Mouse (Mus musculus): Measurements from ENCODE around the gene Pld5. TPM values are rescaled to one million over a fixed set of nuclear protein-coding genes. Genes with fewer than 3 reads are reported as not detected.

Gene Pld5
- polyA plus RNA-seq, 1 experiment from 2014 or later: 0.49 TPM

DNA sequence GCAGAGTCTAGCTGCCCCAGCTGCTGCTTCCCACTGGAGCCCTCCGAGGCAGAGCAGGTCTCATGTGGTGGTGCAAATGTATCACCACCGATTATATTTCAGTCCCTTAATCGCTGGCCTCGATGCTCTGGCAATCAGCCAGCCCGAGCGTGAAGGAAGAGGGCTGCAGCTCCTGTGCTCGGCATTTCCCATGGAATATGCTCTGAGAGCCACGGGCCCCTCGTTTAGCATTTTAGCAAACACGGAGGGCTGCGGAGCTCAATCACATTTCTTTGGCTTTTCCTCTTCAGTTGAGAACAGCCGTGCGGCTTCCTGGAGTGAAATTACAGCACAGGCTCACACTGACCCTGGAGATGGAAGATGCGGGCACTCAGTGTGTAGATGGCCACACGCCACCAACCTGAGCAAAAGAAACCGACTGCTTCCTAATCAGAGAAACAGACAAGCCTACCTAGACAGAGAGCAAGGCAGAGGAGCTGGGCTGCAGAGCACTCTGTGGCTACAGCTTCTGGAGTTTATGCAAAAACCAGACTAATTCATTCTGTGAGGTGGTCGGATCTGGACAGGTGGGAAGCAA, 61.4 kb downstream of the Pld5 start:
- peak overlapping the region; percentile 50 for H3K4me2 ChIP-seq
- peak overlapping the region; percentile 22; the same call in 1 of the 2 replicates for H3K4me3 ChIP-seq
- H3K27ac ChIP-seq: no peak overlapping the region; the same call in 1 of the 2 replicates
- H3K27me3 ChIP-seq: no peaks in the 10 kb centered on the region
- no peaks in the 10 kb centered on the region for H3K9me3 ChIP-seq
- no peak overlapping the region for H3K9ac ChIP-seq
- WGBS: 43% methylated on average over 17 of the region's 17 CpGs
- ATAC-seq (ENCODE audit: insufficient number of reproducible peaks, insufficient read depth, low FRiP score, low TSS enrichment, low read depth): no peak
- H3K36me3 ChIP-seq: no peaks in the 10 kb centered on the region
- peaks cover 7% of the 10 kb centered on the region for H3K4me1 ChIP-seq

DNA sequence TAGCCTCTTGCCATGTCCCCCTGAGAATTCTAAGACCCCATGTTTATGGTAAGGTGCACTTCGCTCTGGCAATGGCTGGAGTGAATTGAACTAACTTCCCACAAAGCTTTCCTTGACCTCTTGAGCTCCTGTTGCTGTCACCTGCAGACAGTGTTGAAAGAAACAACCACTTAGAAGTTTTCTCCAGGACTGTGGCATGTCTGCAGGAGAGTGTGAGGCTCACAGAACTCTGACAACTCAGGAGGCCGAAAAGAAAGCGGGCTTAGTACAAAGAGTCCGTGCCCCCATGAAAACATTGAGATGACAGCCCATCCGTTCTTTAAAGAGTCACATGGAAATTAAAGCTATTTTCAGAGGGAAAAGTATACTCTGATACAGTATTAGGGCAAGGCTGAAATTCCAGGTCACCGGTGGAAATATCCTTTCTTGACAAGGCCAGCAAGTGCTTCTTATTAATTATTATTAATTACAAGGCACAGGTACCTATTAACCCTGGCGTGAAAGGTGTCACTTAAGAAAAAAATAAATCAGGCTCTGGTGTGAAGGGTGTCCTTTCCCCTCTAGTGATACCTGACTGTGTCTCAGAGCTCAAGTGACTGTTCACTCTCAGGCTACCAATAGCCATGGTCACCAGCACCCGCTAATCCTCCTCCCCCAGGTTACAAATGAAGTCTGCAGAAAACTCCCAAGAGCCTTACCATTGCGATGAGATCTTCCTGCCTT, 62.0 kb downstream of the Pld5 start:
- Histone ChIP-seq H3K4me1 (peaks cover 7% of the 10 kb centered on the region), H3K36me3 (no peaks in the 10 kb centered on the region), H3K27ac (no peak overlapping the region), H3K9me3 (no peaks in the 10 kb centered on the region), H3K9ac (no peak overlapping the region), H3K4me3 (peak overlapping the region; percentile 22; the same call in 1 of the 2 replicates), H3K27me3 (no peaks in the 10 kb centered on the region), H3K4me2 (peak overlapping the region; percentile 50)
- ATAC-seq (ENCODE audit: insufficient number of reproducible peaks, insufficient read depth, low FRiP score, low TSS enrichment, low read depth): no peak
- 65% methylated on average over 9 of the region's 9 CpGs for WGBS

DNA sequence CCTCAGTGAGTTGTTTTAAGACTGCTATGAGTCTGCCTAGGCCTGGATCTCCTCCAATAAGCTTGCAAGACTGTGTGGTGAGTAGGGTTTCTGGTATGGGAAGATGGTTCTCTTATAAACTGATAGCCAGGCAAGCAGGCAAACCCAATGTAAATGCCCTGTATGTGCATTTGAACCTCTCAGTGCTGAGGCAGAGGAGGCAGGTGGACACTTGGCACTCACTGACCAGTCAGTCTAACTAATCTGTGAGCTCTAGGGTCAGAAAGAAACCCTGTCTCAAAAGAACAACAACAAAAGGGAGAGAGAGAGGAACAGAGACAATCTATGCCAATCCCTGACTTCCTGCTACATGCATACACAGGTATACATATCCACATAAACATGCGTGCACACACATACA, 64.3 kb downstream of the Pld5 start:
- peaks cover 7% of the 10 kb centered on the region for H3K4me1 ChIP-seq
- no peaks in the 10 kb centered on the region for H3K9me3 ChIP-seq
- H3K27me3 ChIP-seq: no peaks in the 10 kb centered on the region
- H3K4me3 ChIP-seq: no peak overlapping the region
- H3K4me2 ChIP-seq: no peak overlapping the region
- H3K9ac ChIP-seq: no peak overlapping the region
- no peaks in the 10 kb centered on the region for H3K36me3 ChIP-seq
- no peak overlapping the region for H3K27ac ChIP-seq
- 100% methylated on average over 1 of the region's 1 CpGs for WGBS
- no peak for ATAC-seq (ENCODE audit: insufficient number of reproducible peaks, insufficient read depth, low FRiP score, low TSS enrichment, low read depth)

DNA sequence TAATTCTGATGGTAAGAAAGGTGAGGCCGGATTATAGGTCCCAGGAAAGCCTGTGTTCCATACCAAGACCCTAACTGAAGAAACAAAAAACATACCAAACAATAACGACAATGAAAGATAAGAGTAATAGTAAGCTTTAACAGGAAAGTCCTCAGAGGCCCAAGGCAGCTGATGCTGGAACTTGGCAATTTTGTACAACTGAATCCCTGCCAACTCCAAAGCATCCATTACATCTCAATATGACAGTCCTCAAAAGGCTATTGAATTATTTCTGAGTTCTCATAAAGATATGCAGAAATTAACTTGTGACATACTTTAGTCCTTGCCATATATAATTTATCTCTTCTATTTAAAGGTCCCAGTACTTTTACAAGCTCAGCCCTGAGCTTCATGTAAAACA, 67.1 kb downstream of the Pld5 start:
- H3K27me3 ChIP-seq: no peaks in the 10 kb centered on the region
- WGBS: 84% methylated on average over 2 of the region's 2 CpGs

DNA sequence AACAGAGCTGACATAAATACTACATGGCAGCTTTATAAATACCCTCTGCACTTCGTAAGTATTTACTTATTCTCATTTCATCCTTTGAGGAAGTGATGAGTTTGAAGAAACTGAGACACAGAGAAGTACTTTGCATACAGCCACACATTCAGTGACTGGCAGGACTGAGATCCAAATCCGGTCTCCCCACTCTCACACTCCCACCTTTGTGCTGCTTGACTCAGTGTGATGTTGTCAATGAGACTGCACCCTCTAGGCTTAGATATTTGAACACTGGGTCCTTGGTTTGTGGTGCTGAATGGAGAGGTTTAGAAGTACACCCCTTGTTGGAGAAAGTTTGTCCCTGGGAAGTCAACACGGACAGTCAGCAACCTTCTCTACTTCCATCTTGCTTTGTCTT, 72.8 kb downstream of the Pld5 start:
- ATAC-seq (ENCODE audit: insufficient number of reproducible peaks, insufficient read depth, low FRiP score, low TSS enrichment, low read depth): no peak
- Histone ChIP-seq H3K4me2 (no peak overlapping the region), H3K36me3 (no peaks in the 10 kb centered on the region), H3K27ac (no peak overlapping the region), H3K4me1 (no peaks in the 10 kb centered on the region), H3K27me3 (no peaks in the 10 kb centered on the region), H3K4me3 (no peak overlapping the region), H3K9me3 (no peaks in the 10 kb centered on the region), H3K9ac (no peak overlapping the region)
- WGBS: 68% methylated on average over 3 of the region's 3 CpGs

More for the DNA sequence above, 67.1 kb downstream of the Pld5 start:
- Histone ChIP-seq H3K9me3 (no peaks in the 10 kb centered on the region), H3K9ac (no peak overlapping the region), H3K27ac (no peak overlapping the region), H3K4me1 (no peaks in the 10 kb centered on the region), H3K4me2 (no peak overlapping the region), H3K36me3 (no peaks in the 10 kb centered on the region), H3K4me3 (no peak overlapping the region)
- no peak for ATAC-seq (ENCODE audit: insufficient number of reproducible peaks, insufficient read depth, low FRiP score, low TSS enrichment, low read depth)

GRCm38 (mm10) chr1:176197036-176197766, 77.9 kb downstream of the Pld5 start:
- Histone ChIP-seq H3K9ac (no peak overlapping the region), H3K4me3 (no peak overlapping the region), H3K9me3 (no peaks in the 10 kb centered on the region), H3K4me2 (no peak overlapping the region), H3K4me1 (no peaks in the 10 kb centered on the region), H3K27me3 (no peaks in the 10 kb centered on the region), H3K36me3 (no peaks in the 10 kb centered on the region), H3K27ac (no peak overlapping the region)
- WGBS: 81% methylated on average over 6 of the region's 6 CpGs
- ATAC-seq (ENCODE audit: insufficient number of reproducible peaks, insufficient read depth, low FRiP score, low TSS enrichment, low read depth): no peak

DNA sequence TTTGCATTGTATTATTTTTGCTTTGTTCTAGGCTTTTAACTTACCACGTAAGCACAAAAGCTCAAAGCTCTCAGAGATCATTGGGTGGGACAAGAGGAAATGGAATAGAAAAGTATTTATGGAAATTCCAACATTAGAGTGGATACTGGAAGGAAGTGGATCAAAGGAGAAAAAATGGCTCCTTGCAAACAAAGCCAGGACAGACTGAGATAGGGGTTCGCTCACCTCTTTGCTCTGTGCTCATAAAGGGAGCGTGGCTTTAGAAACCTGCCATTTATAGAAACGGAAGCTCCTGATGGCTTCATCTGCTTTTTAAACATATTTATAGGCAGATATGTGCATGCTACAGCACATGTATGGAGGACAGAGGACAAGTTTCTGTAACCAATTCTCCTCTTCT, 78.8 kb downstream of the Pld5 start:
- H3K4me2 ChIP-seq: no peak overlapping the region
- 89% methylated on average over 4 of the region's 4 CpGs for WGBS
- H3K27me3 ChIP-seq: no peaks in the 10 kb centered on the region
- no peak overlapping the region for H3K9ac ChIP-seq
- no peaks in the 10 kb centered on the region for H3K9me3 ChIP-seq
- H3K36me3 ChIP-seq: no peaks in the 10 kb centered on the region
- ATAC-seq (ENCODE audit: insufficient number of reproducible peaks, insufficient read depth, low FRiP score, low TSS enrichment, low read depth): no peak
- H3K4me3 ChIP-seq: no peak overlapping the region
- no peaks in the 10 kb centered on the region for H3K4me1 ChIP-seq
- no peak overlapping the region for H3K27ac ChIP-seq

DNA sequence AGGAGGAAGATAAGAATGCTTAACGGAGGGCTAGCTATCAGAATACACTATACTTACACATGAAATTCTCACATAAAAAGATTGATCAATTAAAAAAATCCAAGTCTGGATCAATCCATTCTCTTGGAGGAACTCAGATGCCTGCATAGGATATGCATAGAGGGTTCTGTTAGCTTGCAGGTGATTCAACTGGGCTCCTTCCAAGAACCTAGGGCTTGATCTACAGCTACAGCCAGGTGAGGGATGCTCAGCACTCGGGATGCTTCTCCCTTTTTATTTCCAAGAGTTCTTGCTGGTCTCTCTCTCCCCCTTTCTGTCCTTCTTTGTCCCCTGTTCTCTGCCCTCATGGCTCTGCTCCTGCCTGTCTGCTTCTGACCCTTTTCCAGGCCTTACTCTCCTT, 80.4 kb downstream of the Pld5 start:
- 80% methylated on average over 2 of the region's 2 CpGs for WGBS
- Histone ChIP-seq H3K27me3 (no peaks in the 10 kb centered on the region), H3K9me3 (no peaks in the 10 kb centered on the region), H3K4me3 (no peak overlapping the region), H3K4me1 (no peaks in the 10 kb centered on the region), H3K9ac (no peak overlapping the region), H3K4me2 (no peak overlapping the region), H3K27ac (no peak overlapping the region), H3K36me3 (no peaks in the 10 kb centered on the region)
- no peak for ATAC-seq (ENCODE audit: insufficient number of reproducible peaks, insufficient read depth, low FRiP score, low TSS enrichment, low read depth)

DNA sequence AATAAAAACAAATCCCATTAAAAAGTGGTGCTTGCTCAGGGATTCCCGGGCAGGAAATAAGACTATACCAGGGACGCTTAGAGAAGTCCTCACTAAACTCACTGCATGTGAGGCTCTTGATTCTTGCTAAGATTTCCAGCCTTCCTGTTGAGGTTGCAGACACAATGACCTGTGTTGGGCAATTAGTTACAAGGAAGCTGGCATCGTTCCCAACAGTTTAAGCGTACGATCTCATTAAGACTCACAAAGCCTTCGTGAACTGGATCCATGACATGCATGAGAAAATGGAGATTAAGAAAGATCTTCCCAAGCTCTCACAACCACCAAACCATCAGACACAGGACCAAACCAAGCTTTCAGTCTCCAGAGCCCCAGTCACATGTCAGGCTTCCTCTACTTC, 91.1 kb downstream of the Pld5 start:
- Histone ChIP-seq H3K9me3 (no peaks in the 10 kb centered on the region), H3K9ac (no peak overlapping the region), H3K4me1 (no peaks in the 10 kb centered on the region), H3K27me3 (no peaks in the 10 kb centered on the region), H3K36me3 (no peaks in the 10 kb centered on the region), H3K4me2 (no peak overlapping the region), H3K27ac (no peak overlapping the region), H3K4me3 (no peak overlapping the region)
- ATAC-seq (ENCODE audit: insufficient number of reproducible peaks, insufficient read depth, low FRiP score, low TSS enrichment, low read depth): no peak
- 73% methylated on average over 6 of the region's 6 CpGs for WGBS

DNA sequence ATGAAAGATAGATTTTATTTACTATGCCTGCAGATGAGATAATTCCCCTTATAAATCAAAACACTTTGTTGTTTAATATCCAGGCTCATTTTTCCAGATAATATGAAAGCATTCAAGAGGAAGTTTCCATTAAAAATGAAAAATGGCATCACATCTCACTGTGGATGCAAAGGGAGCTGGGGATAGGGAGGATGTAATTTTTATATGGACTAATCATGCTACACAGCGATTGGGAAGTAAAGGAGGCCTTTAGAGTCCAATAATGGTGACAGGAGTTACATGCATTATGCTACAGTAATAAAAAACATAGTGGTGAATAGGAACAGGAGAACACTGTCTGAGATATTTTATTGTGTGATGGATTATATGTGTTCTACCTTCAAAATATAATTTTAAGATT, 100.1 kb downstream of the Pld5 start:
- Histone ChIP-seq H3K36me3 (no peaks in the 10 kb centered on the region), H3K4me2 (no peak overlapping the region), H3K9me3 (no peaks in the 10 kb centered on the region), H3K27ac (no peak overlapping the region), H3K4me3 (no peak overlapping the region), H3K27me3 (no peaks in the 10 kb centered on the region), H3K4me1 (no peaks in the 10 kb centered on the region), H3K9ac (no peak overlapping the region)
- 79% methylated on average over 1 of the region's 1 CpGs for WGBS
- ATAC-seq (ENCODE audit: insufficient number of reproducible peaks, insufficient read depth, low FRiP score, low TSS enrichment, low read depth): no peak

DNA sequence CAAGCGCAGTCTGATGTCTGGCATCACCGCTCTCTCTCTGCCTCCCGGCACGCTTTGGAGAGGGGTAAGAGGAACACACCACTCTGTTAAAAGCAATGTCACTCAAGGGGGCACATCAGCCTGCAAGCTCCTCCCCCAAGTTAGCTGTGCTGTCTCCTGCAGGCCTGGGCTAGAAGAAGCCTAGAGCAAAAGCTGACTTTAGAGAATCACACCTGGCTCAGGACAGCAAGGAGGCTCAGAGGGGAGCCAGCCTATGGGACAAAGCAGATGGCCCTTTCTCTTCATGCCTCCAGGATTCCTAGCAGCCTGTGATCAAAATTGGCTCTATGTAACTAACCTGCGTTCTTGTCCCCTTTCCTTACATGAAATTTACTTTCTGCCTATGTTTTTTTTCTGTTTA, 107.3 kb downstream of the Pld5 start:
- WGBS: 51% methylated on average over 5 of the region's 5 CpGs
- H3K4me2 ChIP-seq: no peak overlapping the region
- no peaks in the 10 kb centered on the region for H3K27me3 ChIP-seq
- H3K9ac ChIP-seq: no peak overlapping the region
- no peaks in the 10 kb centered on the region for H3K4me1 ChIP-seq
- H3K36me3 ChIP-seq: no peaks in the 10 kb centered on the region
- H3K9me3 ChIP-seq: no peaks in the 10 kb centered on the region
- H3K4me3 ChIP-seq: no peak overlapping the region
- ATAC-seq (ENCODE audit: insufficient number of reproducible peaks, insufficient read depth, low FRiP score, low TSS enrichment, low read depth): no peak
- H3K27ac ChIP-seq: no peak overlapping the region

- Histone ChIP-seq H3K4me2 (no peak overlapping the region), H3K36me3 (no peaks in the 10 kb centered on the region), H3K9ac (no peak overlapping the region), H3K4me1 (no peaks in the 10 kb centered on the region), H3K9me3 (no peaks in the 10 kb centered on the region), H3K4me3 (no peak overlapping the region), H3K27me3 (no peaks in the 10 kb centered on the region), H3K27ac (no peak overlapping the region)
- WGBS: 64% methylated on average over 2 of the region's 2 CpGs
- ATAC-seq (ENCODE audit: insufficient number of reproducible peaks, insufficient read depth, low FRiP score, low TSS enrichment, low read depth): no peak
These were observed 108.0 kb downstream of the Pld5 start for GRCm38 (mm10) chr1:176167114-176167513.

All from embryonic facial prominence, embryonic 13.5 days (tissue).